Mouse (Mus musculus) heart, adult 2 months (tissue): Measurements from ENCODE around the gene Tpcn1. TPM values are rescaled to one million over a fixed set of nuclear protein-coding genes. Genes with fewer than 3 reads are reported as not detected.

Source experiments
- DNase-seq, 2 experiments: peaks; one replicate each; pipeline ENCODE4 v3.0.0; 2021
- H3K27ac ChIP-seq: fragments of 200-600 bp; 2 replicates; pipeline ENCODE4 v1.8.1; 2022
- H3K27me3 ChIP-seq: fragments of 200-500 bp; 2 replicates; pipeline ENCODE4 v1.6.1; 2012; ENCODE audit warnings: mild to moderate bottlenecking, low read length, inconsistent platforms, mixed read lengths; ENCODE audit not compliant: control insufficient read depth, insufficient read depth
- H3K36me3 ChIP-seq: fragments of 200-500 bp; 2 replicates; pipeline ENCODE4 v1.6.1; 2012; ENCODE audit warnings: low read length, inconsistent platforms; ENCODE audit not compliant: control insufficient read depth, insufficient read depth
- H3K4me1 ChIP-seq: fragments of 200-500 bp; 2 replicates; pipeline ENCODE4 v1.6.1; 2011; ENCODE audit warnings: low read length; ENCODE audit not compliant: control insufficient read depth, insufficient read depth
- H3K4me3 ChIP-seq: fragments of 200-600 bp; 2 replicates; pipeline ENCODE4 v1.8.1; 2022
- H3K79me2 ChIP-seq: fragments of 200-500 bp; replicated peaks from 2 replicates; pipeline ENCODE4 v1.6.1; 2012; ENCODE audit warnings: mild to moderate bottlenecking, inconsistent platforms, low read length, moderate library complexity, mixed read lengths; ENCODE audit not compliant: control insufficient read depth, insufficient read depth
- H3K9ac ChIP-seq: fragments of 200-500 bp; 2 replicates; pipeline ENCODE4 v1.6.1; 2012; ENCODE audit warnings: low read depth, mild to moderate bottlenecking, control low read depth, inconsistent platforms, low read length, mixed read lengths
- CTCF ChIP-seq: fragments of 200-600 bp; IDR thresholded peaks from 2 replicates; pipeline ENCODE4 v1.8.1; 2022; ENCODE audit warnings: antibody characterized with exemption, mild to moderate bottlenecking, moderate library complexity
- EP300 ChIP-seq: fragments of 200-500 bp; IDR thresholded peaks from 2 replicates; pipeline ENCODE4 v1.6.1; 2011; ENCODE audit warnings: low read depth, low read length, control low read depth; ENCODE audit not compliant: insufficient read depth
- POLR2A ChIP-seq: fragments of 200-500 bp; IDR thresholded peaks from 2 replicates; pipeline ENCODE4 v1.6.1; 2011; ENCODE audit warnings: mild to moderate bottlenecking, low read depth, low read length, control low read depth; ENCODE audit not compliant: insufficient read depth
- WGBS: fragments of 180-500 bp; shearing (Covaris S2); methylation state at CpG from one replicate; pipeline ENCODE4 v1.1.7; 2018; 5-methylcytosine and 5-hydroxymethylcytosine counted together
- intact Hi-C: fragments of 180-260 bp; cut with DNase I; formaldehyde crosslinking; loops from one replicate; pipeline ENCODE4 v1.15.1; 2025
- polyA plus RNA-seq: library from polyadenylated mRNA; depleted of rRNA; stranded (reverse); fragments of >200 nt; gene quantifications from 2 replicates; pipeline ENCODE4 v1.2.3, GENCODE M21; 2012
- total RNA-seq, 2 experiments: library from RNA; stranded (reverse); gene quantifications; 2 replicates each; pipeline ENCODE4 v1.2.3; 2021

Gene Tpcn1
- total and polyA plus RNA-seq, 3 experiments, result 30.7 to 53.7 (median 35.1) TPM

- Histone ChIP-seq H3K4me3 (no peak overlapping the region), H3K36me3 (no peaks in the 10 kb centered on the region), H3K9ac (no peak overlapping the region), H3K4me1 (peaks cover 38% of the 10 kb centered on the region), H3K79me2 (no peaks in the 10 kb centered on the region), H3K27me3 (no peaks in the 10 kb centered on the region), H3K27ac (peak overlapping the region; percentile 83)
- intact Hi-C loops, result no loop called here
- no peak for TF ChIP-seq EP300
- TF ChIP-seq POLR2A, result no peak
- TF ChIP-seq CTCF, result no peak
- peak in 1 of 2 experiments; percentile 43 for DNase-seq
- 6% methylated on average over 4 of the region's 4 CpGs for WGBS
Observed at GRCm38 (mm10) chr5:120514754-120515153, 73.7 kb downstream of the Tpcn1 start.

- Histone ChIP-seq H3K79me2 (no peaks in the 10 kb centered on the region), H3K9ac (no peak overlapping the region), H3K27me3 (no peaks in the 10 kb centered on the region), H3K36me3 (no peaks in the 10 kb centered on the region), H3K27ac (peak overlapping the region; percentile 57), H3K4me1 (peaks cover 38% of the 10 kb centered on the region), H3K4me3 (no peak overlapping the region)
- 83% methylated on average over 9 of the region's 9 CpGs for WGBS
- no peak for TF ChIP-seq POLR2A
- intact Hi-C loops, result no loop called here
- DNase-seq, result peak in 1 of 2 experiments; percentile 44
Observed at GRCm38 (mm10) chr5:120514031-120514677, 74.3 kb downstream of the Tpcn1 start.

GRCm38 (mm10) chr5:120512911-120513555 is 75.4 kb downstream of the Tpcn1 start:
- no peaks in the 10 kb centered on the region for H3K79me2 ChIP-seq
- H3K27ac ChIP-seq, result no peak overlapping the region
- WGBS, result 73% methylated on average over 15 of the region's 15 CpGs
- no peak for DNase-seq
- TF ChIP-seq POLR2A (no peak), EP300 (no peak), CTCF (no peak)
- no peak overlapping the region for H3K9ac ChIP-seq
- H3K4me1 ChIP-seq, result peaks cover 38% of the 10 kb centered on the region
- intact Hi-C loops, result no loop called here
- H3K4me3 ChIP-seq, result no peak overlapping the region
- H3K36me3 ChIP-seq, result no peaks in the 10 kb centered on the region
- H3K27me3 ChIP-seq, result no peaks in the 10 kb centered on the region

GRCm38 (mm10) chr5:120511643-120512220 is 76.7 kb downstream of the Tpcn1 start:
- H3K27me3 ChIP-seq, result no peaks in the 10 kb centered on the region
- no peaks in the 10 kb centered on the region for H3K79me2 ChIP-seq
- H3K9ac ChIP-seq, result peak overlapping the region; percentile 60
- intact Hi-C loops, result loop anchor here (2.0 kb wide), 1 partner anchor 77 kb away; the partner anchor contains the start of genes Iqcd and Tpcn1
- TF ChIP-seq CTCF (no peak), POLR2A (no peak), EP300 (no peak)
- H3K4me1 ChIP-seq, result peaks cover 28% of the 10 kb centered on the region
- peak overlapping the region; percentile 66 for H3K4me3 ChIP-seq
- peak; percentile 63 to 73 for DNase-seq
- WGBS, result 17% methylated on average over 14 of the region's 14 CpGs
- no peaks in the 10 kb centered on the region for H3K36me3 ChIP-seq
- H3K27ac ChIP-seq, result peak overlapping the region; percentile 88

GRCm38 (mm10) chr5:120510982-120511642 is 77.4 kb downstream of the Tpcn1 start, which contains the start of gene Slc8b1:
TSS of gene Slc8b1 (plus strand) at chr5:120511168.
- peak; percentile 96 to 99 for DNase-seq
- intact Hi-C loops, result loop anchor here (2.0 kb wide), 1 partner anchor 78 kb away; the partner anchor contains the start of genes Iqcd and Tpcn1
- Histone ChIP-seq H3K36me3 (no peaks in the 10 kb centered on the region), H3K4me1 (peaks cover 24% of the 10 kb centered on the region), H3K27ac (peak within 1 kb of the TSS; percentile 88), H3K9ac (peak within 1 kb of the TSS; percentile 60), H3K4me3 (peak within 1 kb of the TSS; percentile 66), H3K27me3 (no peaks in the 10 kb centered on the region), H3K79me2 (no peaks in the 10 kb centered on the region)
- peak; percentile 19; the same call in 1 of the 2 replicates for TF ChIP-seq CTCF
- TF ChIP-seq POLR2A, result peak; percentile 93
- TF ChIP-seq EP300, result no peak
- WGBS, result 2% methylated on average over 36 of the region's 36 CpGs
